Mouse (Mus musculus) layer of hippocampus, postnatal 36 days (tissue): ENCODE measurements around the gene Hilpda. TPM values are rescaled to one million over a fixed set of nuclear protein-coding genes. Genes with fewer than 3 reads are reported as not detected.

Experiments used
- DNase-seq, 2 experiments: peaks; one replicate each; pipeline ENCODE4 v3.0.0; 2022
- total RNA-seq, 2 experiments: library from RNA; stranded (reverse); gene quantifications; 2 replicates each; pipeline ENCODE4 v1.2.3; 2021

The Hilpda gene
- total RNA-seq, 2 experiments from 2014 or later: 5.9 to 6.2 TPM

DNA sequence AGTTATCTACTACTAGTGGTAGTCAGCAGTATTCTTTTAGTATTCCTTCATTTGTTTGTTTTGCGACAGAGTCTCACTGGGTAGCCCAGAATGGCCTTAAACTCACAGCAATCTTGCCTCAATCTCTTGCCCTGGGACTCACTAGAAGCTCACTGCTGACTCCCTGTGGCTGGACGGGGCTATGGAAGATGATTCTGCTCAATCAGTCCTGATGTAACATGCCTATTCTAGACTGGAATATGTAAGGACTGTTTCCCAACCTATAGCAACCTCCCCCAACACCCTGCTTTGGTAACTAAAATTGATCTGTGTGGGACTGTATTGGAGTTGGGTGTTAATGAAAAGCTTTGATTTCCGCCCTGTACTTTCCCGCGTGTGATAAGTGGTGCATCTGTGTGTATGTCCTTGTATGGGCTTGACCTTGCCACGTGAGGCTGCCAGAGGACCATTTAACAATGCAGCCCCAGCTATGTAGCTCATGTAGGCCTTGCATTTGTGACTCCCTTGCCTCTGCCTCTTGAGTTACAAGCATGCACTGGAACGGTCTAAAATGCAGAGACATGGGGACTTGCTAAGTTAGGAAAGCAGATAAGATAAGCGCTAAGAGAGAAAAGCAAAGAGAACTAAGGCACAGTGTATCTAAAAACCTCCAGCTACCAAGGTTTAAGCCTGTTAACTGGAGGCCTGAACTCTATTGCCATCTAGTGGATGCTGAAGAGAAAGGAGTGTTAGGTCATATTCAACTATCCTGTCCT, 6.4 kb downstream of the Hilpda start:
- peak in 1 of 2 experiments; percentile 18 for DNase-seq

- DNase-seq: no peak
Measured at GRCm38 (mm10) chr6:29279293-29279692, 7.0 kb downstream of the Hilpda start, which contains the start of gene Fam71f2. Fam71f2 (plus strand) TSS chr6:29279593.

- no peak for DNase-seq
Measured at GRCm38 (mm10) chr6:29280671-29281070, 8.4 kb downstream of the Hilpda start.

DNA sequence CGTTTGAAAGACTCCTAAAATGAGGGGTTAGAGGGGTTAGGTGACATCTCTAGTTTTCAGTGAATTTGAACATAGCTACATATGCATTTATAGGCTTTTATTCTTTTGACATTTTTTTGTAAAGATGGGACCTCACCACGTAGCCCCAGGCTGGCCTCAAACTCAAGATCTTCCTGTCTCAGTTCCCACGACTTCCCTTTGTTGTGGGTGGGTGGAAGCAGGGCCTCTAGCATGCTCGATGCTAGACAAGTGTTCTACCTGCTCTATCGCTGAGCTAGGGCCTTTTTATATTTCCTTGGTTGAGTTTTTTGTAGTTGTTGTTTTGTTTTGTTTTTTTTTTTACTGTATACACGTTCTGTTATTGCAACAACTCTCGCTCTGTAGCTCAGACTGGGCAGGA, 14.6 kb downstream of the Hilpda start:
- DNase-seq: no peak

DNA sequence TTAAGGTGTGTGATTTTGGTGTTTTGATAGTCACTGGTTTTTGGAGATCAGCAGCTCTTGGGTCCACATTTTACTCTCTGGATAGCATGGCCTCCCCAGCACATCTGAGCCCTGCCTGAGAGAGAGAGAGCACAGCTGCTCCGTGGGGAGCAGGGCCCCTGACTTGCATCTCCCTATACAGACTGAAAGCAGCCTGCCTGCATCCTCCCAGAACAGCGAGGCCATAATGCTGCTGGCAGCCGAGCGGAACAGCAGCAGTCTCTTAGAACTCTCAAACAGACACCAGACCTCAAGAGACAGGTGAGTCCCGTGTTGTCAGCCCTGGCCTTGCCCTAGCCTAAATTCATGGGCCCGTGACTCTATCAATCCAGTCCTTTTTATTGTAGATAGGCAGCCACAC, 15.2 kb downstream of the Hilpda start:
- no peak for DNase-seq

- DNase-seq: no peak
Measured at GRCm38 (mm10) chr6:29287944-29288343, 15.7 kb downstream of the Hilpda start.

- no peak for DNase-seq
Measured at GRCm38 (mm10) chr6:29288651-29289050, 16.4 kb downstream of the Hilpda start.

GRCm38 (mm10) chr6:29299112-29299511, 26.8 kb downstream of the Hilpda start:
- DNase-seq: no peak

DNA sequence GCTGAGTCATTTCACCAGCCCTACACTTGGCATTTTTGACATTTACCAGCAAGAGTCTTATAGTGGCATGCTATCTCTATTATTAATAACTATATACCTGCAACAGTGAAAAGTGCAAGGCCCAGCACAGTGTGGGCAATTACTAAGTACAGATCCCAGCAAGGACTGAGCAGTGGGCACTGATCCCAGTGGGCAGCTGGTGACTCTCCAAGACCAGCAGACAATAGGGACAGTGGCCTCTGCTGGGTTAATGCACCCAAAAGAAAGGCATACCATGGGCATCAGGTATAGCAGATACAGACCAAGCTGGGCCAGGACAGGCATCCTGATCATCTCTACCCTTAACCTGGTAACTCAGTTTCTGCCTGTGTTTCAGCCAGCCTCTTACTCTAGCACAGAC, 31.0 kb downstream of the Hilpda start:
- no peak for DNase-seq

DNA sequence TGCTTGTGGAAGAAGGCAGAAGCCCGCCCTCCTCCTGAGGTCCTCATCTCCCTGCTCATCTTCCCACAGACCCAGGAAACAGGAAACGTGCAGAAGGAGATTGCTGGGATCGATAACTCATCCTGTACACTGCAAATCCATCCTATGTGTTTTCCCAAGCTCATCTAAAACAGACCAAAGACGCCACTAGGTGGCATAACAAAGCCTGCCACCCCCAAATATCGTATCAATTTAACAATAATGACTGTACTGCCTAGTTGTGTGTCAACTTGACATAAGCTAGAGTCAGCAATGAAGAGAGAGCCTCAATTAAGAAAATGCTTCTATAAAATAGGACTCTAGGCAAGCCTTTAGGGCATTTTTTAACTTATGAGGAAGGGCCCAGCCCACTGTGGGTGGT, 31.4 kb downstream of the Hilpda start:
- DNase-seq: no peak

GRCm38 (mm10) chr6:29305462-29305861, 33.2 kb downstream of the Hilpda start:
- no peak for DNase-seq

- DNase-seq: no peak
Measured at GRCm38 (mm10) chr6:29308846-29309605, 36.7 kb downstream of the Hilpda start.

DNA sequence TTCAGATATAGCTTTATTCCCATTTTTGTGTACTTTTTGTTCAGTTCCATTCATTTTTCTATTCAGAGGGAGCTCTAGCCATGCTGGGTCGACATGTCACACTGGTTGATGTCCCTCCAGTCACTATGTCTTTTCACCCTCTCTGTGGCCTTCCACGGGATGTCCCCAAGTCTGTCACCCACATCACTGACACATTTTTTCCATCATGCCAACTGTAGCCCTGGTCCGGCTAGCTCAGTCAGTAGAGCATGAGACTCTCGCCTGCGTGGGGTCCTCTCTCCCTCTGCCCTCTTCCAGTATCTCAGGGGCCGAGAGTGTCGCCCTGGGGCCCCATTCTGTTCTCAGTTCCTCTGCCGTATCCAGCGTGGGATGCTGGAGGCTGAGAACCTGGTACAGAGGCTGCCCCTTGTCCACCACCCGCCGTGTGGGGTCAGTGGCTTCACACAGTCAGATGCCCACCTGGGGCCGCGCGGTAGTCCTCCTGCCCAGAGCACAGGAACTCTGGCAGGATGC, 41.5 kb downstream of the Hilpda start:
- DNase-seq: no peak

GRCm38 (mm10) chr6:29317286-29317685, 45.0 kb downstream of the Hilpda start:
- no peak for DNase-seq

GRCm38 (mm10) chr6:29317941-29318340, 45.7 kb downstream of the Hilpda start:
- no peak for DNase-seq

- no peak for DNase-seq
Measured at GRCm38 (mm10) chr6:29318879-29319278, 46.6 kb downstream of the Hilpda start, which contains the start of gene Fam71f1. Fam71f1 (plus strand) TSS chr6:29319140.

GRCm38 (mm10) chr6:29321586-29321985, 49.3 kb downstream of the Hilpda start:
- DNase-seq: no peak

DNA sequence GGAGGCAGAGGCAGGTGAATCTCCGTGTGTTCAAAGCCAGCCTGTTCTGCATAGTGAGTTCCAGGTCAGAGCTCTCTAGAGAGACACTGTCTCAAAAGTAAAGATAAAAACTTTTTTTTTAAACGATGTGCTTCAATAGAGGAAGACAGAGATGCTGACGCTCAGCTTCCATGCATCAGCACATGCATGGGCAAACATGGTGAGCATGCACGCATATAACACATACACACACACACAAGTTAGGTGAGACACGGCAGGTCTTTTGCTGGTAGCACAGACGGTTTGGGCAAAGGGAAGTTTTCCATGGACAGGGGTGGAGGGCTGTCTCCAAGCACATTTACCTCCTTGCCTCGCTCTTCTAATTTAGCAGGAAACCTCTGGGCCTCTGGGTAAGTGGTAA, 49.9 kb downstream of the Hilpda start:
- no peak for DNase-seq

- DNase-seq: no peak
Measured at GRCm38 (mm10) chr6:29322735-29323134, 50.4 kb downstream of the Hilpda start.
